Comparison of ENCODE assay signal across 12 mouse cellular contexts in genomic region chr14:115044016-115044415, GRCm38 (mm10). TPM values are rescaled to one million over a fixed set of nuclear protein-coding genes. Genes with fewer than 3 reads are reported as not detected.
A peak's percentile ranks its signal among the peaks of the same experiment; 100 is the strongest.
DNase-seq lines count a peak whose midpoint lies in the region; ATAC-seq and TF ChIP-seq lines count a peak whose summit lies in the region.
"Had no signal": no experiment of that assay in that cellular context is flagged by ENCODE, and none has a peak within 500 bp of the region (broad histone marks: within the 10 kb centered on the region; RNA-seq: fewer than 3 reads in every experiment).

No protein-coding gene starts in this region.

- no peak for TF ChIP-seq POLR2A in bone marrow macrophage, adult 2 months (IDR thresholded peaks at IDR 0.05; ENCODE audit: borderline replicate concordance, low read depth, low read length)

- H3K4me3 ChIP-seq in kidney, embryonic 16.5 days (ENCODE audit: low read length) = peak overlapping the region; percentile 34; the same call in 1 of the 2 replicates
- peak overlapping the region; percentile 54 for H3K4me3 ChIP-seq in bone marrow macrophage, adult 2 months (ENCODE audit: insufficient read depth, low read length)
- H3K4me3 ChIP-seq in hindbrain, embryonic 12.5 days = no peak overlapping the region
- no peak overlapping the region for H3K4me3 ChIP-seq in midbrain, embryonic 12.5 days

- H3K9ac ChIP-seq in kidney, embryonic 16.5 days (replicated peaks; ENCODE audit: low read length) = no peak overlapping the region
- no peak overlapping the region for H3K9ac ChIP-seq in hindbrain, embryonic 12.5 days
- no peak overlapping the region; the same call in 1 of the 2 replicates for H3K9ac ChIP-seq in midbrain, embryonic 12.5 days (replicated peaks)

- no peak for TF ChIP-seq CTCF in bone marrow macrophage, adult 2 months (IDR thresholded peaks at IDR 0.05; ENCODE audit: low read depth, low read length)

- peak overlapping the region; percentile 75 for H3K4me2 ChIP-seq in kidney, embryonic 16.5 days (replicated peaks; ENCODE audit: low read depth, low read length)
- peak overlapping the region; percentile 71 for H3K4me2 ChIP-seq in hindbrain, embryonic 12.5 days (replicated peaks)
- peak overlapping the region; percentile 65 for H3K4me2 ChIP-seq in midbrain, embryonic 12.5 days (replicated peaks)

- peaks cover 30% of the 10 kb centered on the region for H3K4me1 ChIP-seq in kidney, embryonic 16.5 days (ENCODE audit: insufficient read depth, low read length)
- peaks cover 11% of the 10 kb centered on the region for H3K4me1 ChIP-seq in bone marrow macrophage, adult 2 months (ENCODE audit: control insufficient read depth, insufficient read depth, low read length)
- H3K4me1 ChIP-seq in hindbrain, embryonic 12.5 days = peaks cover 22% of the 10 kb centered on the region
- peaks cover 18% of the 10 kb centered on the region for H3K4me1 ChIP-seq in midbrain, embryonic 12.5 days

- DNase-seq in kidney, adult 8-10 months = no peak
- no peak for DNase-seq in spleen, postnatal 14 days (ENCODE audit: low spot score in 2 of 2)
- DNase-seq in spleen, adult 18-20 months = no peak
- DNase-seq: adrenal gland, postnatal 25 days; cerebellum, postnatal 14 days; heart, postnatal 36 days; lung, postnatal 14 days had no signal

- H3K27me3 ChIP-seq in kidney, embryonic 16.5 days (ENCODE audit: insufficient read depth, low read length) = peaks cover under 1% of the 10 kb centered on the region; the same call in 1 of the 2 replicates
- H3K27me3 ChIP-seq in hindbrain, embryonic 12.5 days = no peaks in the 10 kb centered on the region
- peaks cover 7% of the 10 kb centered on the region for H3K27me3 ChIP-seq in midbrain, embryonic 12.5 days

- peaks cover 41% of the 10 kb centered on the region for H3K36me3 ChIP-seq in kidney, embryonic 16.5 days (ENCODE audit: insufficient read depth, low read length)
- H3K36me3 ChIP-seq in hindbrain, embryonic 12.5 days = peaks cover 44% of the 10 kb centered on the region
- H3K36me3 ChIP-seq in midbrain, embryonic 12.5 days = peaks cover 47% of the 10 kb centered on the region

- no peaks in the 10 kb centered on the region for H3K9me3 ChIP-seq in kidney, embryonic 16.5 days (ENCODE audit: low read length)
- H3K9me3 ChIP-seq in hindbrain, embryonic 12.5 days (replicated peaks) = no peaks in the 10 kb centered on the region
- no peaks in the 10 kb centered on the region for H3K9me3 ChIP-seq in midbrain, embryonic 12.5 days

- no peak for ATAC-seq in kidney, embryonic 16.5 days (ENCODE audit: low FRiP score, low TSS enrichment)
- ATAC-seq in hindbrain, embryonic 12.5 days (ENCODE audit: low FRiP score) = no peak
- ATAC-seq in midbrain, embryonic 12.5 days (ENCODE audit: low FRiP score, low read depth) = no peak
- ATAC-seq in erythroblast, adult 5-6 weeks (replicated peaks; ENCODE audit: low FRiP score, poor library complexity, severe bottlenecking) = no peak

- no peak overlapping the region for H3K27ac ChIP-seq in kidney, embryonic 16.5 days (ENCODE audit: low read length)
- no peak overlapping the region for H3K27ac ChIP-seq in bone marrow macrophage, adult 2 months (ENCODE audit: insufficient read depth, low read depth, low read length)
- no peak overlapping the region for H3K27ac ChIP-seq in hindbrain, embryonic 12.5 days
- H3K27ac ChIP-seq in midbrain, embryonic 12.5 days (replicated peaks) = no peak overlapping the region

- whole genome bisulfite sequencing in kidney, embryonic 16.5 days = 70% methylated on average over 5 of the region's 5 CpGs
- WGBS in hindbrain, embryonic 12.5 days = 91% methylated on average over 5 of the region's 5 CpGs
- WGBS in midbrain, embryonic 12.5 days = 85% methylated on average over 5 of the region's 5 CpGs

RNA-seq across cellular contexts. Expression of gene Gpc5, which starts 48.0 kb away (rescaled TPM):
- polyA plus RNA-seq in kidney, embryonic 16.5 days (2015; fragmentation: Nextera tagmentation; extraction: Ambion mirVana) = 11.6 and 13.8 TPM in 2 replicates
- not detected in 2 replicates for polyA plus RNA-seq in bone marrow macrophage, adult 2 months (2012; ENCODE audit: insufficient read depth, insufficient read length, missing spikeins)
- polyA plus RNA-seq in hindbrain, embryonic 12.5 days (2016; fragmentation: Nextera tagmentation; extraction: Ambion mirVana) = 1.0 and 2.0 TPM in 2 replicates
- 1.4 and 1.5 TPM in 2 replicates for polyA plus RNA-seq in midbrain, embryonic 12.5 days (2016; fragmentation: Nextera tagmentation; extraction: Ambion mirVana)
- not detected in 2 replicates for total RNA-seq in erythroblast, adult 5-6 weeks (2015; ENCODE audit: low replicate concordance)
- not detected in 2 replicates for total RNA-seq in erythroblast, adult 5-6 weeks (2017; ENCODE audit: low replicate concordance)
- total RNA-seq: heart, postnatal 36 days had no signal

Comparison
In these comparisons a context has a peak if more than half of its experiments do, and no peak if none do; other contexts are left out.
1. H3K4me3 ChIP-seq: peak in kidney, embryonic 16.5 days (single experiment) and bone marrow macrophage, adult 2 months (single experiment); none in hindbrain, embryonic 12.5 days (single experiment) and midbrain, embryonic 12.5 days (single experiment).
2. Peak in every context shown above with its lines, with median percentiles within 50 percentile points of each other: H3K4me2 ChIP-seq.